Mouse (Mus musculus): ENCODE measurements around the gene Fbxw8. TPM values are rescaled to one million over a fixed set of nuclear protein-coding genes. Genes with fewer than 3 reads are reported as not detected.

Fbxw8 gene
- total RNA-seq, 2 experiments from 2014 or later, result 43.3 to 43.6 TPM

DNA sequence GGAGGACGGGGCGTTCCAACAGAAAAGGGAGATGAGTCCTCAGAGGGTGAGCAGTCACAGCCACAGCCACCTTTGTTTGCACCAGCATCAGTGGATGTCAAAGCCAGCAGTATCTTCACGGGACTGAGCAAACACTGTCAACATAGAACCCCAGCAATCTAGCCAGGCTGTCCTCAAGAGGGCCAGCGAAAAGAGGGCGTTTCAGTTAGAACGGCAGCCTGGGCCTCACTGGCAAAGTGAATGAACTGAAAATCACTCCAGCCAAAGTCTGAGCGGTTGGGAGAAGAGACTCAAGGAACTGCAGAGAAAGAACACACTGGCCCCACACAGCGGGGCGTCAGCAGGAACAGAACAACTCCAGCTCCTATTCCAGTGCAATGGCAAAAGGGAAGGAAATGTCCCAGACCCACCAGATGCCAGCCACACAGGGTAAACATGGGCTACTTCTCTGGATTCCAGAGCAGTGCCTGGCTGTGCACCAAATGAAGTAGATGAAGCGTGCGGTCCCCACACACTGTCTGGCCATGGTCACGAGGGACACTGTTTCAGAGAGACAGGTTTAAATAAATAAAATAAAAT is 72.1 kb downstream of the Fbxw8 start:
- DNase-seq, result no peak
- intact Hi-C loops (cut with DNase I), result loop anchor here (10.0 kb wide), 1 partner anchor 172 kb away; no protein-coding TSS in a partner anchor

- no peak for DNase-seq
- intact Hi-C loops (cut with DNase I), result loop anchor here (10.0 kb wide), 1 partner anchor 173 kb away; no protein-coding TSS in a partner anchor
Measured at GRCm38 (mm10) chr5:118081996-118082395, 73.3 kb downstream of the Fbxw8 start.

DNA sequence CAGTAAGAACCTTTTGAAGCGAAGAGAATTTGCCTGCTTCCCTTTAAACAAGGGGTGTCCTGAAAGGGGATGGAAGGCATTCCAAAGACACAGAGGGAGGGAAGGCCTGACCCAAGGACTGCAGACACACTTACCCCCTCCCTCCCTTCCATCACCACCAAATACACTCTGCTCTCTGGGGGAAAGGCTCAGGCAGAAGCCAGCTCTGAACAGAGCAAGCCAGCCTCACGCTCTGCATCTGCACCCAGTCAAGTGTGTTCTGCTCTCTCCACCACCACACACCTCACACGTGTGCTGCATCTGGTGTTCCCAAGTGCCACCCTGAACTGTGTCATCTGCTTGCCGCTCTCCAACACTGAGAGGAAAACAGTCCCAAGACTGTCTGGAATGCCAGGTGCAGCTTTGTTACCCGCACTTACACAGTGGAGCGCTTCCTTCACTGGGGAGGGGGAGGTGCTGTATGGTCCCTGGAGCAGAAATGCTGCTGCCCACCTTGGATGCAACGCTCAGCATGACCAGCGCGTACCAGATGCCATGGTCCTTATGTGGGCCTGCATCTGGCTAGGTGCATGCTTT is 73.8 kb downstream of the Fbxw8 start:
- DNase-seq, result no peak
- intact Hi-C loops (cut with DNase I), result loop anchor here (10.0 kb wide), 1 partner anchor 173 kb away; no protein-coding TSS in a partner anchor

- intact Hi-C loops (cut with DNase I), result loop anchor here (10.0 kb wide), 1 partner anchor 175 kb away; no protein-coding TSS in a partner anchor
- DNase-seq, result no peak
Measured at GRCm38 (mm10) chr5:118079839-118080250, 75.4 kb downstream of the Fbxw8 start.

DNA sequence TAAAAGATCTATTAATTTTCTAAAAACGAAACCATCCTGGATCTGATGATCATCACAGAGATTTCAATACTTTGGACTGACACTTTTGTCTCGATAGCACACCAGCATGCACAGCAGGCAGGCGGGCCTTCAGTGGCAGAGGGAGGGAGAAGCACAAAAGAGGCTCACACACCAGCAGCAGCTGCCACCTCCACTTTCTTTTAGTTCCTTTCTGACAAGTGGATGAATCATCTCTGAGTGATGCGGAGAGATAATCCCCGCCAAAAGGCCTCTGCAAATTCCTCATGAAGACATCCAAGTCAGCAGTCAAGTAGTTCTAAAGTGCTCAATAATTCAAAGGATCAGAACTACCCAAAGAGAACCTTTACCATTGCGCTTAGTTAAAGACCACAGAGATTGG is 75.9 kb downstream of the Fbxw8 start:
- no peak for DNase-seq
- intact Hi-C loops (cut with DNase I), result no loop called here

DNA sequence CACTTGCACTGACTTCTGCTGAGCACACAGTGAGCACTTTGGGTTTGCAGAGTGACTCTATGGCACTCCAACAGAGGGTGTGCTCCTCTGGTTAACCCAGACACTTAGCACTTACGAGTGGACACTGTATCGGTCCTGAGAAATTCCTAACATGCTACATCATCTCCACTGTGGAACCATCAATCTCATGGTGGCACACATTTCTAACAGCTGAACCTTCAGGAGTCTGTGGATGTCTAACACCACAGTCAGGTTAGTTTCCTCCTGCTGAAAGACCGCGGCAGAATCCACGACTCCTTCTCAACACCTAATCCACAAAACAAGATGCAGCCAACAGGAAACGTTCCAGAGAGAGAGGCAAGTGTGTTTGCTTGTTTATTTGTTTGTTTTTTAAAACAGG is 76.7 kb downstream of the Fbxw8 start:
- intact Hi-C loops (cut with DNase I), result no loop called here

GRCm38 (mm10) chr5:118076721-118077592 is 78.3 kb downstream of the Fbxw8 start:
- intact Hi-C loops (cut with DNase I), result no loop called here
- DNase-seq, result no peak

More for the DNA sequence above, 76.7 kb downstream of the Fbxw8 start:
- no peak for DNase-seq

GRCm38 (mm10) chr5:118073213-118073773 is 82.0 kb downstream of the Fbxw8 start:
- intact Hi-C loops (cut with DNase I), result no loop called here
- no peak for DNase-seq

- intact Hi-C loops (cut with DNase I), result no loop called here
- DNase-seq, result no peak
Measured at GRCm38 (mm10) chr5:118071766-118072165, 83.5 kb downstream of the Fbxw8 start.

- DNase-seq, result peak; percentile 69 to 73
- intact Hi-C loops (cut with DNase I), result loop anchor here (1.0 to 5.0 kb wide), 2 partner anchors 42 to 65 kb away; partner anchors contain the start of gene Tesc
Measured at GRCm38 (mm10) chr5:118069315-118069714, 85.9 kb downstream of the Fbxw8 start.

GRCm38 (mm10) chr5:118067984-118068494 is 87.2 kb downstream of the Fbxw8 start:
- DNase-seq, result no peak
- intact Hi-C loops (cut with DNase I), result loop anchor here (5.0 kb wide), 1 partner anchor 41 kb away; the partner anchor contains the start of gene Tesc

GRCm38 (mm10) chr5:118067572-118067971 is 87.7 kb downstream of the Fbxw8 start:
- intact Hi-C loops (cut with DNase I), result loop anchor here (5.0 kb wide), 1 partner anchor 40 kb away; the partner anchor contains the start of gene Tesc
- no peak for DNase-seq

- peak; percentile 80 to 88 for DNase-seq
- intact Hi-C loops (cut with DNase I), result loop anchor here (5.0 kb wide), 1 partner anchor 40 kb away; the partner anchor contains the start of gene Tesc
Measured at GRCm38 (mm10) chr5:118066828-118067227, 88.4 kb downstream of the Fbxw8 start.

GRCm38 (mm10) chr5:118065516-118066255 is 89.6 kb downstream of the Fbxw8 start:
- peak; percentile 37 to 48 for DNase-seq
- intact Hi-C loops (cut with DNase I), result loop anchor here (5.0 kb wide), 1 partner anchor 38 kb away; the partner anchor contains the start of gene Tesc

- no peak for DNase-seq
- intact Hi-C loops (cut with DNase I), result no loop called here
Measured at GRCm38 (mm10) chr5:118064284-118064901, 90.9 kb downstream of the Fbxw8 start.

- no peak for DNase-seq
- intact Hi-C loops (cut with DNase I), result no loop called here
Measured at GRCm38 (mm10) chr5:118063181-118063621, 92.1 kb downstream of the Fbxw8 start.

DNA sequence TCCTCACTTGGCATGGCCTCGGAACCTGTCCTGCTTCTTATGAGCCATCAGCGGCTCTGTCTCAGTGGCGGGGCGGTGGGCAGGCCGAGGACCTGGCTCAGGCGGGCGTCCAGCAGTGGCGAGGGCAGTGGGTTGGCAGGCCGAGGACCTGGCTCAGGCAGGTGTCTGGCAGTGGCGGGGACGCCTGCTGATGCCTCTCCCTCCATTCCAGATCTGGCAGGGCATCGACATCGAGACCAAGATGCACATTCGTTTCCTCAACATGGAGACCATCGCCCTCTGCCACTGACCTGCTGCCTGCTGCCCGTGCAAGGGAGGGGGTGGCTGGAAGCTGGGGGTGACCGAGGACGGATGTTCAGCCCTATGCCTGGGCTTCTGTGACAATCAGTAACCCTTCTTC is 93.9 kb downstream of the Fbxw8 start:
- intact Hi-C loops (cut with DNase I), result no loop called here
- DNase-seq, result peak in 1 of 2 experiments; percentile 2

GRCm38 (mm10) chr5:118059646-118060045 is 95.6 kb downstream of the Fbxw8 start:
- intact Hi-C loops (cut with DNase I), result no loop called here
- DNase-seq, result peak in 1 of 2 experiments; percentile 4

DNA sequence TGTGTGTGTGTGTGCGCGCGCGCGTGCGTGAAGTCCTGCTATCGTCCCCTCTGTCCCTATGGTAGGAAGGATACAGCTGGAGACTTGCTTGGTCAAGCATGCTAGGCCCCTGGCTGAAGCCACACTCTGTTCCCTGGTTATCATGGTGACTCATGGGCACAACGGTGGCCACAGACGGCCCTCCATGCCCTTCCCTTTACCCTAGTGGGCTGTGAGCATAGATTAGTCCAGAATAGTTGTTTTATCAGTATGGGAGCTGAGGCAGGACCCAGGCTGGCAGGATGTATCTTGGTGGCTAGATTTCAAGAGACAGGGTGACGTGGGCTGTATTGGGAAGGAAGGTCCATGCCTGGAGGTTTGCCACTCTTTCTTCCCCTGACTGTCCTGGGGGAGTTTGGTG is 96.4 kb downstream of the Fbxw8 start:
- intact Hi-C loops (cut with DNase I), result no loop called here
- DNase-seq, result peak in 1 of 2 experiments; percentile 31
